Mouse (Mus musculus) thymus, adult 2 months (tissue): ENCODE data around the gene Ptch1. TPM values are rescaled to one million over a fixed set of nuclear protein-coding genes. Genes with fewer than 3 reads are reported as not detected.

Source experiments
- DNase-seq: peaks from one replicate; pipeline ENCODE4 v3.0.0; 2021
- H3K27ac ChIP-seq: fragments of 200-500 bp; 2 replicates; pipeline ENCODE4 v1.5.1; 2012; ENCODE audit warnings: low read length, control low read depth; ENCODE audit not compliant: control insufficient read depth, insufficient read depth
- H3K27me3 ChIP-seq: fragments of 200-500 bp; 2 replicates; pipeline ENCODE4 v1.6.1; 2012; ENCODE audit warnings: mild to moderate bottlenecking, low read length, moderate library complexity, mixed read lengths; ENCODE audit not compliant: control insufficient read depth, insufficient read depth
- H3K36me3 ChIP-seq: fragments of 200-500 bp; 2 replicates; pipeline ENCODE4 v1.6.1; 2012; ENCODE audit warnings: mild to moderate bottlenecking, low read length, moderate library complexity; ENCODE audit not compliant: control insufficient read depth, insufficient read depth
- H3K4me1 ChIP-seq: fragments of 200-500 bp; replicated peaks from 2 replicates; pipeline ENCODE4 v1.6.1; 2012; ENCODE audit warnings: low read length; ENCODE audit not compliant: control insufficient read depth, insufficient read depth
- H3K4me3 ChIP-seq: fragments of 200-500 bp; 2 replicates; pipeline ENCODE4 v1.5.1; 2012; ENCODE audit warnings: mild to moderate bottlenecking, low read length, control low read depth, moderate library complexity; ENCODE audit not compliant: control insufficient read depth, insufficient read depth
- CTCF ChIP-seq: fragments of 200-500 bp; IDR thresholded peaks from 2 replicates; pipeline ENCODE4 v1.5.1; 2012; ENCODE audit warnings: mild to moderate bottlenecking, control low read depth, low read length, moderate library complexity, borderline replicate concordance; ENCODE audit not compliant: control insufficient read depth, poor library complexity, insufficient read depth; ENCODE audit errors: extremely low read depth
- POLR2A ChIP-seq: fragments of 200-500 bp; IDR thresholded peaks from 2 replicates; pipeline ENCODE4 v1.6.1; 2012; ENCODE audit warnings: mild to moderate bottlenecking, low read length, control low read depth, moderate library complexity; ENCODE audit not compliant: control insufficient read depth, poor library complexity, insufficient read depth; ENCODE audit errors: extremely low read depth
- WGBS: fragments of 180-500 bp; shearing (Covaris S2); methylation state at CpG from one replicate; pipeline ENCODE4 v1.1.7; 2018; 5-methylcytosine and 5-hydroxymethylcytosine counted together
- polyA plus RNA-seq: library from polyadenylated mRNA; depleted of rRNA; stranded (reverse); fragments of >200 nt; gene quantifications from 2 replicates; pipeline ENCODE4 v1.2.3, GENCODE M21; 2012; rRNA removed

Ptch1 gene
- polyA plus RNA-seq, 1 experiment = 27.2 TPM

GRCm38 (mm10) chr13:63496646-63497582, 76.5 kb downstream of the Ptch1 start, which contains the start of gene Fancc:
Fancc (minus strand) TSS chr13:63497278.
- no peak for TF ChIP-seq POLR2A
- no peak for TF ChIP-seq CTCF
- whole genome bisulfite sequencing = 22% methylated on average over 23 of the region's 23 CpGs
- H3K27me3 ChIP-seq = no peaks in the 10 kb centered on the region
- H3K27ac ChIP-seq = no peak within 1 kb of the TSS
- H3K36me3 ChIP-seq = no peaks in the 10 kb centered on the region
- DNase-seq = peak; percentile 7
- peaks cover 4% of the 10 kb centered on the region for H3K4me1 ChIP-seq
- peak within 1 kb of the TSS; percentile 45 for H3K4me3 ChIP-seq

DNA sequence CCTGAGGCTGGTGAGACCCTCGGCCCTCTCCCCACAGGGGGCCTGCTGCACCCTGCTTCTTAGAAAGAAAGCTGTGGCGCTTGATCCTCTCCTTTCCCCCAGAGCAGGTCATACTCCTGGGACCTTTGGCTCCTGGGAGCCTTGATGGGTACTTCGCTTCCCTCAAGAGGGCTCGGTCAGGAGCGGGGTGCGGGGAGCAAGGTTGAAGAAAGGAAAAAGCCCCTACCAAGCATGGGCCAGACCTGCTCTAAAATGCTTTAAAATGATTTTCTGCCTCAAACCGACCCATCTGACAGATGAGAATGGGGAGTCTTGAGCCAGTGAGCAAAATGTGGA, 85.7 kb downstream of the Ptch1 start:
- H3K36me3 ChIP-seq = no peaks in the 10 kb centered on the region
- H3K4me3 ChIP-seq = no peak overlapping the region
- WGBS = 94% methylated on average over 7 of the region's 7 CpGs
- no peak overlapping the region for H3K27ac ChIP-seq
- H3K4me1 ChIP-seq = no peaks in the 10 kb centered on the region
- no peaks in the 10 kb centered on the region for H3K27me3 ChIP-seq
- no peak for TF ChIP-seq POLR2A
- TF ChIP-seq CTCF = no peak
- no peak for DNase-seq

DNA sequence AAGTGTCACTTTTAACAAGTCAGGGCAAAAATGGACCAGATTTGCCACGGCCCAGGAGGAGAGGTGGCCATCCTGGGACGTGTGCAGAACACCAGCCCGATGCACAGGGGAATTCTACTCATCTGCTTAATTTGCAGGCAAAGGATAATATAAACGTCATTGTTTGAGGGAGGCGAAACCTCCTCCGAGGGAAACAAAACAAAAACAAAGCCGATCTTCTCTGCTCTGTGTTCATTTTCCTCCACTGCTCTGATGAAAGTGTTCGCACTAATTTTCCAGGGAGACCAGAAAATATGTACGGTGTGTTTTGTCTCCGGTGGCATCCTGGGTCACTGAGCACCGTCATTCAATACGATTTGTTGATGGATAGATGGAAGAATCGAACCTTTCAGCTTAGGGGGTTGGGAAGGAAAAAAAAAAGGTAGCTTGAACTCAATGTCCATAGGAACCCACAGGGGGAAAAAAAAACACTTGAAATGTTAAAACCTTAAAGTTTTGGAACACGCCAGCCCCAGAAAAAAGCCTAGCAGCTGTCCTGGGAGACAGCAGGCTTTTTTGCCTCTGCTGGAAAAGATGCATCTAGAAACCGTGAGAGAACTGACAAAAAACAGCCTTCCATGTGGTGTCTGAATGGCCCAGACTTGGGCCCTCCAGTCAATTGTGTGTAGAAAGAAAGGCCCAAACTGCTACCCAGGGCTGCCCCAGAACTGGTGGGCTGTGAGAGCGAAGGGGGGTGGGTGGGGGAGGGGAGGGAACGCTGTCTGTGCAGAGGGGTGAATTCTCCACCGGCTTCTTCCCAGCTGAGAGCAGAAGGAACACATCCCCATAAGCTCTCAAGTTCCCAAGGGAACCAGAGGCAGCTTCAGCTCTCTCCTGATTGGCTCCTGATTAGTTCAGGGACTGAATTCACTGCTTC, 86.3 kb downstream of the Ptch1 start:
- Histone ChIP-seq H3K27me3 (no peaks in the 10 kb centered on the region), H3K4me3 (no peak overlapping the region), H3K36me3 (no peaks in the 10 kb centered on the region), H3K4me1 (no peaks in the 10 kb centered on the region), H3K27ac (no peak overlapping the region)
- TF ChIP-seq CTCF (no peak), POLR2A (no peak)
- WGBS = 80% methylated on average over 18 of the region's 18 CpGs
- no peak for DNase-seq

DNA sequence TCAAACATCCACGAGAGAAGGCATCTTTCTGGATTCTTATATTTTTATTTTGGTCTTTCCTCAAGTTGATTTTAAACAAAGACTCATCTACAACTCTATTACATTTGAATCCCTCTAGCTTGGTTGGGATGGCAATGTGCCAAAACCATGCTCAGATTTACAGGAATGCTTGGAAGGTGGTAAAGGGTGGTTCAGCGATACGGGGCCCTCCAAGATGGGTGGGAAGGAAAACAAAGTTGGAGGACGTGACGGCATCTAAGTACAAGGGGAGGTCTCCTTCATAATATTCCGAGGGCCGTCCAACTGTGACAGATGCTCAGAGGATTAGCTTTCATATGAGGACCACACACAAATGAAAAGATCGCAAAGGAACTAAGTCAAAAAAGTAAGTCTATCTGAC, 98.0 kb downstream of the Ptch1 start:
- no peak for DNase-seq
- Histone ChIP-seq H3K27me3 (no peaks in the 10 kb centered on the region), H3K36me3 (no peaks in the 10 kb centered on the region), H3K4me1 (no peaks in the 10 kb centered on the region), H3K27ac (no peak overlapping the region), H3K4me3 (no peak overlapping the region)
- WGBS = 94% methylated on average over 8 of the region's 8 CpGs
- TF ChIP-seq CTCF (no peak), POLR2A (no peak)

Other genes starting within 250 kb of the Ptch1 start
- gene Fancc, start 76.3 kb downstream of the Ptch1 start, polyA plus RNA-seq = 14.7 and 20.4 TPM in 2 replicates
- 6.2 and 8.1 TPM in 2 replicates for gene Ercc6l2, start 241.6 kb upstream of the Ptch1 start, polyA plus RNA-seq